Mouse (Mus musculus) G1E (cell line): ENCODE measurements around the gene Galnt18.

ENCODE experiments used
- CTCF ChIP-seq: IDR thresholded peaks from 2 replicates; pipeline ENCODE4 v1.5.1; 2012; ENCODE audit warnings: low read depth, low read length, inconsistent platforms, mixed read lengths
- GATA1 ChIP-seq: IDR thresholded peaks from 2 replicates; pipeline ENCODE4 v1.6.1; 2012; ENCODE audit warnings: borderline replicate concordance, low read length, inconsistent platforms, mixed read lengths
- GATA2 ChIP-seq: IDR thresholded peaks from 2 replicates; pipeline ENCODE4 v1.6.1; 2012; ENCODE audit warnings: low read depth, low read length, inconsistent platforms, borderline replicate concordance
- POLR2AphosphoS5 ChIP-seq: IDR thresholded peaks from 2 replicates; pipeline ENCODE4 v1.6.1; 2012; ENCODE audit warnings: low read depth, low read length, inconsistent platforms; ENCODE audit not compliant: insufficient replicate concordance
- TAL1 ChIP-seq: conservative IDR thresholded peaks from 2 replicates; pipeline ENCODE4 v1.6.1; 2012; ENCODE audit warnings: low read depth, low read length, inconsistent platforms, mixed read lengths

GRCm38 (mm10) chr7:111516882-111517281 lies 262.9 kb downstream of the Galnt18 start:
- no peak for TF ChIP-seq GATA1
- no peak for TF ChIP-seq CTCF
- TF ChIP-seq POLR2AphosphoS5, result no peak
- TF ChIP-seq GATA2, result no peak
- TF ChIP-seq TAL1, result no peak
